Mouse (Mus musculus): ENCODE results near the gene Pdzd2. TPM values are rescaled to one million over a fixed set of nuclear protein-coding genes. Genes with fewer than 3 reads are reported as not detected.

Pdzd2 gene
- polyA plus RNA-seq, 1 experiment from 2014 or later: 39.8 TPM

- Histone ChIP-seq H3K36me3 (no peaks in the 10 kb centered on the region), H3K4me1 (peaks cover 4% of the 10 kb centered on the region; the same call in 1 of the 2 replicates), H3K27me3 (no peaks in the 10 kb centered on the region), H3K4me3 (no peak overlapping the region), H3K4me2 (no peak overlapping the region), H3K9me3 (no peaks in the 10 kb centered on the region), H3K27ac (no peak overlapping the region), H3K9ac (no peak overlapping the region)
- 88% methylated on average over 5 of the region's 5 CpGs for WGBS
- no peak for ATAC-seq (ENCODE audit: insufficient number of reproducible peaks, low FRiP score, low TSS enrichment, low read depth)
Measured at GRCm38 (mm10) chr15:12636386-12636785, 103.3 kb downstream of the Pdzd2 start.

GRCm38 (mm10) chr15:12634921-12635320, 104.8 kb downstream of the Pdzd2 start:
- H3K9me3 ChIP-seq: no peaks in the 10 kb centered on the region
- ATAC-seq (ENCODE audit: insufficient number of reproducible peaks, low FRiP score, low TSS enrichment, low read depth): no peak
- 76% methylated on average over 8 of the region's 8 CpGs for WGBS
- no peak overlapping the region for H3K4me3 ChIP-seq
- H3K9ac ChIP-seq: no peak overlapping the region
- no peaks in the 10 kb centered on the region for H3K36me3 ChIP-seq
- H3K4me2 ChIP-seq: no peak overlapping the region
- no peaks in the 10 kb centered on the region for H3K27me3 ChIP-seq
- H3K27ac ChIP-seq: no peak overlapping the region
- H3K4me1 ChIP-seq: peaks cover 7% of the 10 kb centered on the region; the same call in 1 of the 2 replicates

- Histone ChIP-seq H3K4me3 (no peak overlapping the region), H3K36me3 (no peaks in the 10 kb centered on the region), H3K4me2 (no peak overlapping the region), H3K9me3 (no peaks in the 10 kb centered on the region), H3K9ac (no peak overlapping the region), H3K4me1 (peaks cover 7% of the 10 kb centered on the region; the same call in 1 of the 2 replicates), H3K27ac (no peak overlapping the region), H3K27me3 (no peaks in the 10 kb centered on the region)
- 80% methylated on average over 7 of the region's 7 CpGs for WGBS
- ATAC-seq (ENCODE audit: insufficient number of reproducible peaks, low FRiP score, low TSS enrichment, low read depth): no peak
Measured at GRCm38 (mm10) chr15:12629164-12629563, 110.6 kb downstream of the Pdzd2 start.

- no peaks in the 10 kb centered on the region for H3K27me3 ChIP-seq
- peaks cover 7% of the 10 kb centered on the region; the same call in 1 of the 2 replicates for H3K4me1 ChIP-seq
- no peaks in the 10 kb centered on the region for H3K36me3 ChIP-seq
- no peak overlapping the region for H3K9ac ChIP-seq
- 95% methylated on average over 7 of the region's 7 CpGs for WGBS
- H3K27ac ChIP-seq: no peak overlapping the region
- no peak overlapping the region for H3K4me2 ChIP-seq
- no peak overlapping the region for H3K4me3 ChIP-seq
- no peak for ATAC-seq (ENCODE audit: insufficient number of reproducible peaks, low FRiP score, low TSS enrichment, low read depth)
- H3K9me3 ChIP-seq: no peaks in the 10 kb centered on the region
Measured at GRCm38 (mm10) chr15:12628451-12628850, 111.3 kb downstream of the Pdzd2 start.

GRCm38 (mm10) chr15:12626930-12627329, 112.8 kb downstream of the Pdzd2 start:
- no peak overlapping the region for H3K4me3 ChIP-seq
- no peak overlapping the region for H3K9ac ChIP-seq
- WGBS: 80% methylated on average over 9 of the region's 9 CpGs
- no peaks in the 10 kb centered on the region for H3K27me3 ChIP-seq
- ATAC-seq (ENCODE audit: insufficient number of reproducible peaks, low FRiP score, low TSS enrichment, low read depth): no peak
- no peak overlapping the region for H3K27ac ChIP-seq
- H3K36me3 ChIP-seq: no peaks in the 10 kb centered on the region
- H3K4me1 ChIP-seq: peaks cover 11% of the 10 kb centered on the region; the same call in 1 of the 2 replicates
- H3K9me3 ChIP-seq: no peaks in the 10 kb centered on the region
- no peak overlapping the region for H3K4me2 ChIP-seq

GRCm38 (mm10) chr15:12626166-12626565, 113.6 kb downstream of the Pdzd2 start:
- ATAC-seq (ENCODE audit: insufficient number of reproducible peaks, low FRiP score, low TSS enrichment, low read depth): no peak
- Histone ChIP-seq H3K4me1 (peaks cover 5% of the 10 kb centered on the region; the same call in 1 of the 2 replicates), H3K4me3 (no peak overlapping the region), H3K9me3 (no peaks in the 10 kb centered on the region), H3K27me3 (no peaks in the 10 kb centered on the region), H3K27ac (no peak overlapping the region), H3K9ac (no peak overlapping the region), H3K36me3 (no peaks in the 10 kb centered on the region), H3K4me2 (no peak overlapping the region)
- 79% methylated on average over 8 of the region's 8 CpGs for WGBS

- no peaks in the 10 kb centered on the region for H3K9me3 ChIP-seq
- no peak for ATAC-seq (ENCODE audit: insufficient number of reproducible peaks, low FRiP score, low TSS enrichment, low read depth)
- H3K4me3 ChIP-seq: no peak overlapping the region
- H3K27ac ChIP-seq: no peak overlapping the region
- H3K4me1 ChIP-seq: peaks cover 4% of the 10 kb centered on the region; the same call in 1 of the 2 replicates
- no peaks in the 10 kb centered on the region for H3K36me3 ChIP-seq
- no peak overlapping the region for H3K9ac ChIP-seq
- no peaks in the 10 kb centered on the region for H3K27me3 ChIP-seq
- 68% methylated on average over 6 of the region's 6 CpGs for WGBS
- no peak overlapping the region for H3K4me2 ChIP-seq
Measured at GRCm38 (mm10) chr15:12625524-12625923, 114.2 kb downstream of the Pdzd2 start.

- 96% methylated on average over 4 of the region's 4 CpGs for WGBS
Measured at GRCm38 (mm10) chr15:12623521-12623920, 116.2 kb downstream of the Pdzd2 start.

GRCm38 (mm10) chr15:12622701-12623100, 117.0 kb downstream of the Pdzd2 start:
- H3K4me2 ChIP-seq: no peak overlapping the region

More at GRCm38 (mm10) chr15:12623521-12623920, 116.2 kb downstream of the Pdzd2 start:
- peaks cover 8% of the 10 kb centered on the region; the same call in 1 of the 2 replicates for H3K4me1 ChIP-seq
- H3K27me3 ChIP-seq: no peaks in the 10 kb centered on the region
- H3K9me3 ChIP-seq: no peaks in the 10 kb centered on the region
- H3K9ac ChIP-seq: no peak overlapping the region
- no peak overlapping the region for H3K4me3 ChIP-seq
- H3K4me2 ChIP-seq: no peak overlapping the region
- no peak for ATAC-seq (ENCODE audit: insufficient number of reproducible peaks, low FRiP score, low TSS enrichment, low read depth)
- H3K36me3 ChIP-seq: no peaks in the 10 kb centered on the region
- H3K27ac ChIP-seq: no peak overlapping the region

GRCm38 (mm10) chr15:12622093-12622643, 117.6 kb downstream of the Pdzd2 start:
- WGBS: 42% methylated on average over 7 of the region's 7 CpGs
- no peak for ATAC-seq (ENCODE audit: insufficient number of reproducible peaks, low FRiP score, low TSS enrichment, low read depth)
- peaks cover 12% of the 10 kb centered on the region; the same call in 1 of the 2 replicates for H3K4me1 ChIP-seq
- no peaks in the 10 kb centered on the region for H3K36me3 ChIP-seq
- no peaks in the 10 kb centered on the region for H3K27me3 ChIP-seq
- no peaks in the 10 kb centered on the region for H3K9me3 ChIP-seq
- H3K4me3 ChIP-seq: no peak overlapping the region
- no peak overlapping the region for H3K4me2 ChIP-seq
- H3K9ac ChIP-seq: no peak overlapping the region
- 0 out of 2 replicates have a peak overlapping the region, but pooled peaks have one; percentile 12 for H3K27ac ChIP-seq

More at GRCm38 (mm10) chr15:12622701-12623100, 117.0 kb downstream of the Pdzd2 start:
- Histone ChIP-seq H3K4me1 (peaks cover 8% of the 10 kb centered on the region; the same call in 1 of the 2 replicates), H3K4me3 (no peak overlapping the region), H3K36me3 (no peaks in the 10 kb centered on the region), H3K9ac (no peak overlapping the region), H3K9me3 (no peaks in the 10 kb centered on the region), H3K27me3 (no peaks in the 10 kb centered on the region), H3K27ac (no peak overlapping the region)
- 86% methylated on average over 5 of the region's 5 CpGs for WGBS
- no peak for ATAC-seq (ENCODE audit: insufficient number of reproducible peaks, low FRiP score, low TSS enrichment, low read depth)

GRCm38 (mm10) chr15:12619273-12619672, 120.5 kb downstream of the Pdzd2 start:
- Histone ChIP-seq H3K27ac (no peak overlapping the region), H3K9ac (no peak overlapping the region), H3K9me3 (no peaks in the 10 kb centered on the region), H3K4me2 (no peak overlapping the region), H3K4me1 (peaks cover 27% of the 10 kb centered on the region), H3K27me3 (no peaks in the 10 kb centered on the region), H3K36me3 (no peaks in the 10 kb centered on the region), H3K4me3 (no peak overlapping the region)
- WGBS: 45% methylated on average over 8 of the region's 8 CpGs
- ATAC-seq (ENCODE audit: insufficient number of reproducible peaks, low FRiP score, low TSS enrichment, low read depth): no peak

GRCm38 (mm10) chr15:12617651-12618050, 122.1 kb downstream of the Pdzd2 start:
- H3K27ac ChIP-seq: no peak overlapping the region
- no peak for ATAC-seq (ENCODE audit: insufficient number of reproducible peaks, low FRiP score, low TSS enrichment, low read depth)
- peaks cover 31% of the 10 kb centered on the region for H3K4me1 ChIP-seq

More at GRCm38 (mm10) chr15:12617651-12618050, 122.1 kb downstream of the Pdzd2 start:
- Histone ChIP-seq H3K27me3 (no peaks in the 10 kb centered on the region), H3K4me2 (no peak overlapping the region), H3K4me3 (no peak overlapping the region), H3K36me3 (no peaks in the 10 kb centered on the region), H3K9ac (no peak overlapping the region), H3K9me3 (no peaks in the 10 kb centered on the region)
- WGBS: 76% methylated on average over 11 of the region's 11 CpGs

Measured in limb, embryonic 15.5 days (tissue).